Comparison of ENCODE assay signal across 15 mouse cellular contexts in the genomic region with DNA sequence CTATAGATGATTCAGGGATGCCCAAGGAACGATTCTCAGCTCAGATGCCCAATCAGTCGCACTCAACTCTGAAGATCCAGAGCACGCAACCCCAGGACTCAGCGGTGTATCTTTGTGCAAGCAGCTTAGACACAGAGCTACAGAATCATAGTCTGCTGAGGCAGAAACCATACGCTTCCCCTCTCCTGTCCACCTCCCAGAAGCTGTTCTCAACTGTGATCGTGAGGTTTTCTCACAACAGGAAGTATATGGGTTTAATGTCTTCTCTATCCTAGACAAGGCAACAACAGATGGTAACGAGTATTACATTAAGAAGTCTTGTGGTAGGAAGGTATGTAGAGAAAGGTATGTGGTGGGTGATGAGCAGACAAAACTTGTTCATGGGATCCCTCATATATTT.
A peak's percentile ranks its signal among the peaks of the same experiment; 100 is the strongest.
DNase-seq lines count a peak whose midpoint lies in the region; ATAC-seq lines count a peak whose summit lies in the region.
"Had no signal": no experiment of that assay in that cellular context is flagged by ENCODE, and none has a peak within 500 bp of the region (broad histone marks: within the 10 kb centered on the region; RNA-seq: fewer than 3 reads in every experiment).

No protein-coding gene starts in this region.

- ATAC-seq in activated CD4-positive, CD25-positive, alpha-beta regulatory T cell, adult 4 months: peak; percentile 40
- ATAC-seq in megakaryocyte-erythroid progenitor cell, adult 5-6 weeks (replicated peaks; ENCODE audit: low FRiP score, low TSS enrichment, poor library complexity, severe bottlenecking): 0 out of 2 replicates have a peak, but pooled peaks have one; percentile 13
- ATAC-seq: forebrain, embryonic 13.5 days; forebrain, postnatal 0 days; hindbrain, embryonic 16.5 days; intestine, embryonic 16.5 days had no signal

- peak; percentile 17 for DNase-seq in CD4-positive, CD25-positive, alpha-beta regulatory T cell, adult 2 months (ENCODE audit: low read depth, low spot score)
- peak; percentile 32 for DNase-seq in induced T-regulatory cell, adult 2 months (ENCODE audit: low read depth)
- no peak for DNase-seq in retina, embryonic 14.5 days (ENCODE audit: low spot score)
- no peak for DNase-seq in adrenal gland, adult 8-10 months
- DNase-seq in cerebellum, adult 8-10 months: no peak
- DNase-seq: adrenal gland, postnatal 14 days; cerebellum, adult 18-20 months; cerebellum, postnatal 14 days; forebrain, postnatal 0 days; gastrocnemius, postnatal 14 days had no signal

Comparison
In these comparisons a context has a peak if more than half of its experiments do, and no peak if none do; other contexts are left out.
1. DNase-seq: peak in CD4-positive, CD25-positive, alpha-beta regulatory T cell, adult 2 months (single experiment) and induced T-regulatory cell, adult 2 months (single experiment); none in retina, embryonic 14.5 days (single experiment), adrenal gland, adult 8-10 months (single experiment) and cerebellum, adult 8-10 months (single experiment).